Mouse (Mus musculus): ENCODE data around the gene Tbc1d19.

Tbc1d19 gene

DNA sequence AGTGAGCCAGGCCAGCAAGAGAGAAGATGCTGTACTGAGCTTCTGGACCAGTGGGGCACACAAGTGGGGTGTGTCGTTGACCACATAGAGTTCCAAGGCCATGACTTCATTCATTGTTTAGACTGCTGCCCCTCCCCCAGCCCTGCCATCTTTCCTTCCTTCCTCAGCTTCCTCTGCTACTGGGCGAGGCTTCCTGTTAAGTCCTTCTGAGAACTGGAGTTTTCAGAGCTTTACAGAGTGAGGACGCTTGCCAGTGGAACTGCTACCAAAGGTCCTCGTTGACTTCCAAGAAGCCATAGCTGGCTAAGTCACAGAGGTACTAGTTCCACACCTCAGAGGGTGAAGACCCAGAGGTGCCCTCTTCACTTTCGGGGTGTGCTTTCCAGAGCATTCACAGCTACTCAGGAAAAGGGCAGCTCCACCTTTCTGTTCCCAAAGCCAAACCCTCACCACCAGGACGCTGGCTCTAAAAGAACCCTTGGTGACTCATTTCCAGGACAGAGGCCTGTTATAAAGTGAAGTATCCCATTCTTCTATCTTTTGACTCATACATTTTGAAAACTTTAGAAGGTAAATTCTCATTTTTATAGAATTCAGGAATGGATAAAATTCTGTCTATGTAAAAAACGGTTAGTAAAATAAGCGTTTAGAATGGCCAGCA is 139.3 kb downstream of the Tbc1d19 start:
- no peak for DNase-seq (ENCODE audit: extremely low spot score, low read depth, low spot score)

DNA sequence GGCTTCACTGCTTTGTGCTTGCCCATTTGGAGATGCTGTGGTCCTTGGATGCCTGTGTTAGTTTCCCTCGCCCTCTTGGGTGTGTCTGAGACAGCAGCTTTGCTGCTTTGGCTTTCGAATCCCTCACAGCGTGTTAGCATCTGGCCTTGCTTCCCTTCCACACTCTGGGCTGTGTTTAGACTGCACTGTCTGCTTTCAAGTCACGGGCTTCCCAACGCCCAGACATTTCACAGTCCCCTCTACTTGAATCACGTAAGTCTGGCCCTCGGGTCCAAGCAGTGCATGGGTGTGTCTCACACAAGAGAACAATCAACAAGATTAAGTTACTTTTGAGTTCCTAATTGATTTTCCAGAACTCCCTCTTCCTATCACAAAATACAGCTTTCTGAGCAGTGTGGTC is 140.8 kb downstream of the Tbc1d19 start:
- no peak for DNase-seq (ENCODE audit: extremely low spot score, low read depth, low spot score)

DNA sequence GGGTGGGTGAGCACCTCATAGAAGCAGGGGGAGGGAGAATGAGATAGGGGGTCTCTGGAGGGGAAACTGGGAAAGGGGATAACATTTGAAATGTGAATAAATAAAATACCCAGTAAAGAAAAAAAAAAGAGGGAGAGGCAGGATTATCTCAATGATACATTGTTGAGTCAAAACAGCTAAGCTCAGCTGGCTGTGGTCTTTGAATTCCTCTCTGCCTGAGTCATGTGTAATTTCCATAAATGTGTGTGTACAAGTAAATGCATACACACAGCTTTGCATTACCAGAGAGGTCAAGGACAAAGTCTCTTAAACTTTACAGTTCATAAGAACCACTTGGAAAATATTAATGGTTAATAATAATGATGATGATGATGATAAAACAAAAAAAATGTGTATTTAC is 143.8 kb downstream of the Tbc1d19 start:
- no peak for DNase-seq (ENCODE audit: extremely low spot score, low read depth, low spot score)
